In genomic region chr10:82666436-82667234, GRCm38 (mm10) we compare ENCODE assay signal across 8 mouse cellular contexts. TPM values are rescaled to one million over a fixed set of nuclear protein-coding genes. Genes with fewer than 3 reads are reported as not detected.
A peak's percentile ranks its signal among the peaks of the same experiment; 100 is the strongest.
DNase-seq lines count a peak whose midpoint lies in the region; ATAC-seq and TF ChIP-seq lines count a peak whose summit lies in the region.

No protein-coding gene starts in this region.

- no peaks in the 10 kb centered on the region for H3K27me3 ChIP-seq in forebrain, embryonic 15.5 days
- H3K27me3 ChIP-seq in liver, embryonic 16.5 days (ENCODE audit: control insufficient read depth, insufficient read depth, low read depth, low read length), result no peaks in the 10 kb centered on the region
- H3K27me3 ChIP-seq in neural tube, embryonic 13.5 days, result no peaks in the 10 kb centered on the region

- peak; percentile 91 for DNase-seq in ES-E14 (ENCODE audit: low read depth, low spot score)
- peak; percentile 86 for DNase-seq in cerebellum, adult 11-12 months
- peak; percentile 86 to 88 for DNase-seq in heart, postnatal 14 days
- peak; percentile 39 for DNase-seq in large intestine, adult 2 months (ENCODE audit: low read depth, low spot score)
- peak; percentile 88 for DNase-seq in telencephalon, adult 2 months (ENCODE audit: low read depth, low spot score)

- no peak overlapping the region for H3K27ac ChIP-seq in ES-E14 (ENCODE audit: insufficient read depth, low read depth, low read length, poor library complexity, severe bottlenecking)
- no peak overlapping the region for H3K27ac ChIP-seq in forebrain, embryonic 15.5 days (replicated peaks)
- no peak overlapping the region for H3K27ac ChIP-seq in liver, embryonic 16.5 days (ENCODE audit: low read length)
- H3K27ac ChIP-seq in neural tube, embryonic 13.5 days (replicated peaks), result no peak overlapping the region

- no peak overlapping the region for H3K9ac ChIP-seq in ES-E14 (ENCODE audit: insufficient read depth, low read depth, low read length, poor library complexity, severe bottlenecking)
- H3K9ac ChIP-seq in forebrain, embryonic 15.5 days (replicated peaks), result no peak overlapping the region
- peak overlapping the region; percentile 24; the same call in 1 of the 2 replicates for H3K9ac ChIP-seq in liver, embryonic 16.5 days (ENCODE audit: low read depth, low read length)
- peak overlapping the region; percentile 53; the same call in 1 of the 2 replicates for H3K9ac ChIP-seq in neural tube, embryonic 13.5 days

- H3K4me1 ChIP-seq in ES-E14 (ENCODE audit: control insufficient read depth in 2 of 2, insufficient read depth in 2 of 2, low read length in 2 of 2, poor library complexity in 1 of 2), result no peaks in the 10 kb centered on the region
- H3K4me1 ChIP-seq in forebrain, embryonic 15.5 days, result peaks cover 13% of the 10 kb centered on the region
- H3K4me1 ChIP-seq in liver, embryonic 16.5 days (ENCODE audit: control insufficient read depth, low read depth, low read length), result peaks cover 6% of the 10 kb centered on the region
- 0 out of 2 replicates have a peak, but pooled peaks cover 3% of the 10 kb centered on the region for H3K4me1 ChIP-seq in neural tube, embryonic 13.5 days (replicated peaks)

- no peak overlapping the region for H3K4me3 ChIP-seq in ES-E14 (ENCODE audit: insufficient read depth in 1 of 2, low read depth in 1 of 2, low read length in 2 of 2, poor library complexity in 1 of 2, severe bottlenecking in 1 of 2)
- H3K4me3 ChIP-seq in forebrain, embryonic 15.5 days, result no peak overlapping the region
- H3K4me3 ChIP-seq in liver, embryonic 16.5 days (ENCODE audit: low read depth, low read length), result no peak overlapping the region
- no peak overlapping the region for H3K4me3 ChIP-seq in neural tube, embryonic 13.5 days

- H3K36me3 ChIP-seq in ES-E14 (ENCODE audit: control insufficient read depth, insufficient read depth, low read length, poor library complexity, severe bottlenecking), result no peaks in the 10 kb centered on the region
- H3K36me3 ChIP-seq in forebrain, embryonic 15.5 days, result no peaks in the 10 kb centered on the region
- no peaks in the 10 kb centered on the region for H3K36me3 ChIP-seq in liver, embryonic 16.5 days (ENCODE audit: control insufficient read depth, insufficient read depth)
- no peaks in the 10 kb centered on the region for H3K36me3 ChIP-seq in neural tube, embryonic 13.5 days

- intact Hi-C loops in heart, postnatal 14 days (cut with DNase I), result loop anchor here (1.0 to 5.0 kb wide), 3 partner anchors 32 to 235 kb away; no protein-coding TSS in a partner anchor

- 21% methylated on average over 22 of the region's 22 CpGs for WGBS in forebrain, embryonic 15.5 days
- 17% methylated on average over 22 of the region's 22 CpGs for WGBS in large intestine, adult 2 months
- WGBS in liver, embryonic 16.5 days (ENCODE audit: insufficient replicate concordance), result 14% methylated on average over 22 of the region's 22 CpGs
- 27% methylated on average over 22 of the region's 22 CpGs for WGBS in neural tube, embryonic 13.5 days

- peak overlapping the region; percentile 35 for H3K4me2 ChIP-seq in forebrain, embryonic 15.5 days (replicated peaks)
- H3K4me2 ChIP-seq in liver, embryonic 16.5 days (ENCODE audit: low read depth, low read length), result peak overlapping the region; percentile 49
- H3K4me2 ChIP-seq in neural tube, embryonic 13.5 days, result peak overlapping the region; percentile 37

- H3K9me3 ChIP-seq in ES-E14 (ENCODE audit: control insufficient read depth, insufficient read depth, low read depth, low read length), result no peaks in the 10 kb centered on the region
- H3K9me3 ChIP-seq in forebrain, embryonic 15.5 days, result no peaks in the 10 kb centered on the region
- H3K9me3 ChIP-seq in liver, embryonic 16.5 days (replicated peaks; ENCODE audit: control insufficient read depth, low read length), result no peaks in the 10 kb centered on the region
- H3K9me3 ChIP-seq in neural tube, embryonic 13.5 days, result no peaks in the 10 kb centered on the region

- peak; percentile 83 for ATAC-seq in forebrain, embryonic 15.5 days (replicated peaks)
- ATAC-seq in liver, embryonic 16.5 days (ENCODE audit: low read depth), result peak; percentile 71
- ATAC-seq in neural tube, embryonic 13.5 days (ENCODE audit: low read depth), result peak; percentile 94

- in situ Hi-C loops in ES-E14 (cut with MboI; ENCODE audit: low sequenced_read_pairs in 2 of 2, unreplicated experiment in 2 of 2), result no loop called here

TF ChIP-seq in ES-E14, 5 proteins besides CTCF, POLR2A, EP300 and RAD21:
- TF ChIP-seq HCFC1 (IDR thresholded peaks at IDR 0.05; ENCODE audit: borderline replicate concordance, insufficient read depth, low read length) (no peak), ZC3H11A (IDR thresholded peaks at IDR 0.05; ENCODE audit: borderline replicate concordance, low read depth, low read length) (peak; percentile 81; the same call in 1 of the 2 replicates)

RNA-seq across cellular contexts. Expression of gene Glt8d2, which starts 23.8 kb away (rescaled TPM):
- total RNA-seq in ES-E14 (2012; rRNA removed), result 0.48 and 0.62 TPM in 2 replicates
- polyA plus RNA-seq in forebrain, embryonic 15.5 days (2015; fragmentation: Nextera tagmentation; extraction: Ambion mirVana), result 2.9 and 3.7 TPM in 2 replicates
- 1 to 10 TPM; 3.0 to 4.7 TPM for total RNA-seq in heart, postnatal 14 days (2021)
- 0.29 and 1.3 TPM in 2 replicates for polyA plus RNA-seq in large intestine, adult 2 months (2012; rRNA removed)
- 0.61 and 0.64 TPM in 2 replicates for polyA plus RNA-seq in liver, embryonic 16.5 days (2015; fragmentation: Nextera tagmentation; extraction: Ambion mirVana)
- polyA plus RNA-seq in neural tube, embryonic 13.5 days (2015; fragmentation: Nextera tagmentation; extraction: Ambion mirVana), result 1.3 and 2.1 TPM in 2 replicates

RNA-seq across cellular contexts. Expression of gene Hcfc2, which starts 29.3 kb away (rescaled TPM):
- 4.2 and 8.1 TPM in 2 replicates for total RNA-seq in ES-E14 (2012; rRNA removed)
- polyA plus RNA-seq in forebrain, embryonic 15.5 days (2015; fragmentation: Nextera tagmentation; extraction: Ambion mirVana), result 51.4 and 54.7 TPM in 2 replicates
- total RNA-seq in heart, postnatal 14 days (2021), result 10 to 100 TPM; 32.9 to 33.8 TPM
- 6.7 and 9.0 TPM in 2 replicates for polyA plus RNA-seq in large intestine, adult 2 months (2012; rRNA removed)
- 13.6 and 13.9 TPM in 2 replicates for polyA plus RNA-seq in liver, embryonic 16.5 days (2015; fragmentation: Nextera tagmentation; extraction: Ambion mirVana)
- polyA plus RNA-seq in neural tube, embryonic 13.5 days (2015; fragmentation: Nextera tagmentation; extraction: Ambion mirVana), result 42.0 and 42.3 TPM in 2 replicates

RNA-seq across cellular contexts. Expression of gene Tdg, which starts 37.0 kb away (rescaled TPM):
- 27.6 and 28.7 TPM in 2 replicates for total RNA-seq in ES-E14 (2012; rRNA removed)
- 223 and 227 TPM in 2 replicates for polyA plus RNA-seq in forebrain, embryonic 15.5 days (2015; fragmentation: Nextera tagmentation; extraction: Ambion mirVana)
- total RNA-seq in heart, postnatal 14 days (2021), result 10 to 100 TPM; 22.9 to 23.8 TPM
- 28.2 and 29.5 TPM in 2 replicates for polyA plus RNA-seq in large intestine, adult 2 months (2012; rRNA removed)
- 27.5 and 31.5 TPM in 2 replicates for polyA plus RNA-seq in liver, embryonic 16.5 days (2015; fragmentation: Nextera tagmentation; extraction: Ambion mirVana)
- 195 and 217 TPM in 2 replicates for polyA plus RNA-seq in neural tube, embryonic 13.5 days (2015; fragmentation: Nextera tagmentation; extraction: Ambion mirVana)

RNA-seq across cellular contexts. Expression of gene 1190007I07Rik, which starts 43.6 kb away (rescaled TPM):
- total RNA-seq in ES-E14 (2012; rRNA removed), result 21.1 and 27.0 TPM in 2 replicates
- polyA plus RNA-seq in forebrain, embryonic 15.5 days (2015; fragmentation: Nextera tagmentation; extraction: Ambion mirVana), result 34.1 and 34.2 TPM in 2 replicates
- total RNA-seq in heart, postnatal 14 days (2021), result 10 to 100 TPM; 20.5 to 25.0 TPM
- 32.5 and 40.6 TPM in 2 replicates for polyA plus RNA-seq in large intestine, adult 2 months (2012; rRNA removed)
- polyA plus RNA-seq in liver, embryonic 16.5 days (2015; fragmentation: Nextera tagmentation; extraction: Ambion mirVana), result 20.1 and 30.8 TPM in 2 replicates
- polyA plus RNA-seq in neural tube, embryonic 13.5 days (2015; fragmentation: Nextera tagmentation; extraction: Ambion mirVana), result 36.8 and 37.1 TPM in 2 replicates

Comparison
In these comparisons a context has a peak if more than half of its experiments do, and no peak if none do; other contexts are left out.
1. DNase-seq: peak in every context shown above with its lines; median percentile 91 in ES-E14; 88 in telencephalon, adult 2 months; 87 in heart, postnatal 14 days; 86 in cerebellum, adult 11-12 months; 39 in large intestine, adult 2 months.
2. H3K9ac ChIP-seq: peak in liver, embryonic 16.5 days (single experiment) and neural tube, embryonic 13.5 days (single experiment); none in ES-E14 (single experiment) and forebrain, embryonic 15.5 days (single experiment).
3. Peak in every context shown above with its lines, with median percentiles within 50 percentile points of each other: ATAC-seq and H3K4me2 ChIP-seq.